Mouse (Mus musculus): ENCODE data around the gene Ptprcap. TPM values are rescaled to one million over a fixed set of nuclear protein-coding genes. Genes with fewer than 3 reads are reported as not detected.

Gene Ptprcap
- polyA plus RNA-seq, 1 experiment from 2014 or later = 0.53 TPM

DNA sequence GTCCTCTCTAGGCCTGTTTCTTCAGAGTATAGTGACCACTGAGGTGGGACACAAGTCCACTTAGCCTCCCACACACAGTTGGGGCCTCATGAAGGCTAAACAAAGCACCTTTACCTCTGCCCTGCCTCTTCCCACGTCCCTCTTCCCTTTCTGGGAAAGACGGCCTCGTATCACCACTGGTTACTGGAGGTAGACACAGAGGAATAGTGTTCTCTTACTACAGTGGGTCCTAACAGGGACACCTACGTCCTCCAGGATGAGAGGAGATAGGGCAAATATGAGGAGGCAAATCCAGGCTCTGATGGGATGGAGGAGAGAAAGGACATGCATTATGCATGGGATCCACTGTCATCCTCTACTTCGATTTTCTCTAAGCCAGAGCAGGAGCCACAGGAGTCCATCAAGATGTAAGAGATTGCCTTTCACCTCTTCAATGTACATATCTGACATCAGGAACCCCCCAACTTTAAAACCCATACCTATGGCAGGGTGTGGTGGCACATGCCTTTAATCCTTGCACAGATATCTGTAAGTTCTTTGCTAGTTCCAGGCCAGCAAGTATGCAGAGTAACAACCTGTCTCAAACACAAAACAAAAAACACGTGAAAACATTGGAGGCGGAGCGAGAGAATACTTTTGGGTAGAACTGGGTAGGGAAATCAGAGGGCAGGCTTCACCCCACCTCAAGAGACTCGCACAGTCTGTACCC lies 5.5 kb upstream of the Ptprcap start:
- WGBS (ENCODE audit: missing documents) = 43% methylated on average over 9 of the region's 9 CpGs
- Histone ChIP-seq H3K27ac (peak overlapping the region; percentile 52), H3K79me2 (ENCODE audit: inconsistent target) (peaks cover 26% of the 10 kb centered on the region), H3K4me3 (ENCODE audit: inconsistent target) (no peak overlapping the region; the same call in 1 of the 2 replicates), H3K36me3 (ENCODE audit: inconsistent target) (peaks cover 31% of the 10 kb centered on the region)

GRCm38 (mm10) chr19:4148491-4148806 lies 5.0 kb upstream of the Ptprcap start, which contains the start of gene Coro1b:
Coro1b (plus strand) TSS chr19:4148619.
- Histone ChIP-seq H3K79me2 (ENCODE audit: inconsistent target) (peaks cover 26% of the 10 kb centered on the region), H3K4me3 (ENCODE audit: inconsistent target) (peak within 1 kb of the TSS; percentile 99), H3K27ac (peak within 1 kb of the TSS; percentile 83), H3K36me3 (ENCODE audit: inconsistent target) (peaks cover 36% of the 10 kb centered on the region)
- WGBS (ENCODE audit: missing documents) = under 1% methylated on average over 33 of the region's 33 CpGs

DNA sequence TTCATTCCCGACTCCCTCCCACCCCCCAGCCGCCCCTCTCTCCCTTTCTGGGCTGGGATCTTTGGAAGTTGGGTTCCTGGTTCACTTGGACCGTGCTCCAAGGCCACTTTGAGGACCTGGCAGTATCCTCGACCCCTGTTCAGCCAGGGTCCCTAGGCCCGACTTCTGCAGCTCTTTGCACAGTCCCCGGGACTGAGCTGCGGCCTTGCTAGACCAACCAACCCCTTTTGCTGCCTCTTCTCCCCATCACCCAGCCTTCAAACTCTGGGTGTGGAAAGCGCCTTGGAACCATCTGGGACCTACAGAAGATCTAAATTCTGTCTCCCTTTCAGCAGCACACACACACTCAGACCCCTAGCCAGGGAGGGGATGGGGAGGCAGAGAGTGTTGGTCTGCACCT lies 4.6 kb upstream of the Ptprcap start:
- H3K79me2 ChIP-seq (ENCODE audit: inconsistent target) = peaks cover 26% of the 10 kb centered on the region
- peaks cover 40% of the 10 kb centered on the region for H3K36me3 ChIP-seq (ENCODE audit: inconsistent target)
- H3K4me3 ChIP-seq (ENCODE audit: inconsistent target) = peak overlapping the region; percentile 99
- 1% methylated on average over 8 of the region's 8 CpGs for WGBS (ENCODE audit: missing documents)
- H3K27ac ChIP-seq = peak overlapping the region; percentile 83

GRCm38 (mm10) chr19:4149283-4149682 lies 4.1 kb upstream of the Ptprcap start:
- Histone ChIP-seq H3K79me2 (ENCODE audit: inconsistent target) (peaks cover 26% of the 10 kb centered on the region), H3K36me3 (ENCODE audit: inconsistent target) (peaks cover 41% of the 10 kb centered on the region), H3K27ac (peak overlapping the region; percentile 83), H3K4me3 (ENCODE audit: inconsistent target) (peak overlapping the region; percentile 99)
- 57% methylated on average over 7 of the region's 11 CpGs for WGBS (ENCODE audit: missing documents)

DNA sequence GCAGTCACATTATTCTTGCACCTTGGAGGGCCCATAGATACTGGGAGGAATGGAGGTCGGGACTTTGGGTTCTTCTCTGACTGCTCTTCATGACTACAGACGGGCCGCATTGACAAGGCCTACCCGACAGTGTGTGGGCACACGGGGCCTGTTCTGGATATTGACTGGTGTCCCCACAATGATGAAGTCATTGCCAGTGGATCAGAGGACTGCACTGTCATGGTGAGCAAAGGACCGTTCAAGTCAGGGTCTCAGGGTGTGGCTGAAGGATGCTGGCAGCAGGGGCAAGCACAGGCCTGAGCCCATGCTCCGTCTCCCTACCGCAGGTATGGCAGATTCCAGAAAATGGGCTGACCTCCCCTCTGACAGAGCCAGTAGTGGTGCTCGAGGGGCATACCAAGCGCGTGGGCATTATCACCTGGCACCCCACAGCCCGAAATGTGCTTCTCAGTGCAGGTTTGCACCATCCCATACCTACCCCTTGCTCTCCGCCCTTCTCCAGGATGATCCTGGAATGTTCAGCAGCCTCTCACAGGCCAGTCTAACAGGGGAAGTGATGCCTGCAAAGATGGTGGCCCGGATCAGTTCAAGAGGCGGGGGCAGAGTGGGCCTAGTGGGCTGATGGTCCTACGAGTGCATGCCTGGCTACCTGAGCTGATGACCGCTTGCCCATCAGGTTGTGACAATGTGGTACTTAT lies 3.5 kb upstream of the Ptprcap start:
- peak overlapping the region; percentile 83; the same call in 1 of the 2 replicates for H3K27ac ChIP-seq
- H3K4me3 ChIP-seq (ENCODE audit: inconsistent target) = peak overlapping the region; percentile 99
- peaks cover 41% of the 10 kb centered on the region for H3K36me3 ChIP-seq (ENCODE audit: inconsistent target)
- WGBS (ENCODE audit: missing documents) = 97% methylated on average over 16 of the region's 17 CpGs
- peaks cover 26% of the 10 kb centered on the region for H3K79me2 ChIP-seq (ENCODE audit: inconsistent target)

DNA sequence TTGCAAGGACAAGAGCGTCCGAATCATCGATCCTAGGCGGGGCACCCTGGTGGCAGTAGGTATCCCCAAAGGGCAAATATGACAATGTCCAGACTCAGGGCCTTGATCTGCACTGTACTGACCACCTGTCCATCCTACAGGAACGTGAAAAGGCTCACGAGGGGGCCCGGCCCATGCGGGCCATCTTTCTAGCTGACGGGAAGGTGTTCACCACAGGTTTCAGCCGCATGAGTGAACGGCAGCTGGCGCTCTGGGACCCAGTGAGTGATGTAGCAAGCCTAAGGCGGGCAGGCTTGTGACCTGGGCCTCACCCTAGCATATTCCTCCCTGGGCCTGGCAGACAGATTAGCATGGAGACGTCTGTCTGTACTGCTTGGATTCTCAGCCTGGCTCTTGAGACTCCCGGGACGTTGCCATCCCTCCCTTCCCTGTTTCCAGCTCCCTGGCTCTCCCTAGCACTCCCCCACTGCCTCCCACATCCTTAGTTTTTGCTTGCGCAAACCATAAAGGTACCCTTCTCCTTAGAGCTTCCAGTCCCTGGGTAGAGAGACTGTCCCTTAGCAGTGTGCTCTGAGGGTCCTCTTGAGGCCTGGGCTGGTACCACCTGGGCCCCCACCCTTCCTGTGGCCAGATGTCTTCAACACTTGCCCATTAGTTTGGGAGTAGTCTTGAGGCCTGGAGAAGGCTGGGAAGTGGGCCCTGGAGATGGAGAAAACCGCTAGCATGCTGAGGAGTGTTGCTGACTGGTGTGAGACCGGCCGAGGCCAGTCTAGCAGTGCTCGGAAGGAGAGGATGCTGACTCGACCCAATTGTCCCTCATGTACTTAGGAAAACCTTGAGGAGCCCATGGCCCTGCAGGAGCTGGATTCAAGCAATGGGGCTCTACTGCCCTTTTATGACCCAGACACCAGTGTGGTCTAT lies 2.6 kb upstream of the Ptprcap start:
- Histone ChIP-seq H3K4me3 (ENCODE audit: inconsistent target) (no peak overlapping the region), H3K36me3 (ENCODE audit: inconsistent target) (peaks cover 41% of the 10 kb centered on the region), H3K27ac (no peak overlapping the region), H3K79me2 (ENCODE audit: inconsistent target) (peaks cover 26% of the 10 kb centered on the region)
- 89% methylated on average over 22 of the region's 22 CpGs for WGBS (ENCODE audit: missing documents)

DNA sequence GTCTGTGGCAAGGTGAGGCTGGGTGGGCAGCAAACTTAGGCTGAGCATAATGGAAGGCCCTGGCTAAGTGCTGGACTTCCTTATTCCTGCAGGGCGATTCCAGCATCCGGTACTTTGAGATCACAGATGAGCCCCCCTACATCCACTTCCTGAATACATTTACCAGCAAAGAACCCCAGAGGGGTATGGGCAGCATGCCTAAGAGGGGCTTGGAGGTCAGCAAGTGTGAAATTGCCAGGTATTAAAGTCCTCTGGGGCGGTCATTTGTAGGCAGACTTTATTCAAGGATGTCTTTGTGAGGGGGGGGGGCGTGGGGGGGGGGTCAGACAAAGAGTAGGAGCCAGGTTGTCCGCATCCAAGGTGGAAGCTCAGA lies 1.9 kb upstream of the Ptprcap start:
- Histone ChIP-seq H3K27ac (no peak overlapping the region), H3K79me2 (ENCODE audit: inconsistent target) (peaks cover 26% of the 10 kb centered on the region), H3K36me3 (ENCODE audit: inconsistent target) (peaks cover 43% of the 10 kb centered on the region), H3K4me3 (ENCODE audit: inconsistent target) (no peak overlapping the region)
- 84% methylated on average over 4 of the region's 5 CpGs for WGBS (ENCODE audit: missing documents)

DNA sequence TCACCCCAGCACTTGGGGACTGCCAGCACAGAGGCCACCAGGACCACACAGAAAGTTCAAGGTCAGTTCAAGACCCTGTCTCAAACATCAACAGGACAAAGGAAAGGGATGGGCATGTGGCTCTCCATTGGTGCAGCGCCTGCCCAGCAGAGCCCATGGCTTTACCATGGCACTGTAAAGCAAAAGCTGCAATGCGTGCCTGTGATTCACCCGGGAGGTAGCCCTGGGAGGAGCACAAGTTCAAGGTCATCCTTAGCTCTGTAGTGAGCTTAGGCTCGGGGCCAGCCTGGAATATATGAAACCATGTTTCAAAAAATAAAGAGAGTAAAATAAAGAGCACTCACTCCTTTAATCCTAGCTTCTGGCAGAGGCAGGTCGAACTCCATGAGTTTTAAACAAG lies 1.5 kb upstream of the Ptprcap start:
- Histone ChIP-seq H3K4me3 (ENCODE audit: inconsistent target) (no peak overlapping the region), H3K36me3 (ENCODE audit: inconsistent target) (peaks cover 47% of the 10 kb centered on the region), H3K27ac (no peak overlapping the region), H3K79me2 (ENCODE audit: inconsistent target) (peaks cover 26% of the 10 kb centered on the region)
- 91% methylated on average over 5 of the region's 5 CpGs for WGBS (ENCODE audit: missing documents)

DNA sequence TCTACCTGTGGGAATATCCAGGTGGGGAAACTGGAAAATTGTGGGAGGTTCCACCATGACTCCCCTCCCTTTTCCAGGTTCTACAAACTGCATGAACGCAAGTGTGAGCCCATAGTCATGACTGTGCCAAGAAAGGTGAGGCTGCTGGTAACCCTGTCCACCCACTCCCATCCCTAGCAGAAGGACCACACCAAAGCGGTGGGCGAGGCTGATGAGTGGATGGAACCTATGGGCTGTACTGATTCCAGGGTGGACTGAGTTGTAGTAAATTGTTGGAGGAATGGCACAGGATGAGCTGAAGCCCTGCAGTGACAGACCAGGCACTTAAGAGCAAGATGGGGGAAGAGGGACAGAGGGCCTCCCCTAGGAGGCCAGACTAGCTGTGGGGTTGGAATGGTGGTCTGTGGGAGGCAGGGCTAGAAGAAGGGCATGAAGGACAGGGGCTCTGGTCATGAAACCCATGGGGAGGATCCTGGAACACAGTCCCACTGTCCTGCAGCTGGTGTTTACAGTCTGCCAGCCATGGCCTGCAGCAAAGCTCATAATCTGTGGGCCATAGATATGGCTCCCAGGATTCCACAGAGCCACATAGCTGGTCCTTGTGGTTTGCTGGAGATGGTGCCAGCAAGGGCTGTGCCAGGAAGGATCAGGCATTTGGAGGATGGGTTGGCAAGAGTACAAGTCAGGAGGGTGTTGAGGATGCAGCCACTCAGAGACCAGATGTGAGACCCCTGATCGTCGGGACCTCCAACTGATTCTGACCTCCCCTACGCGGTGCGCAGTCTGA lies 766 bp upstream of the Ptprcap start:
- Histone ChIP-seq H3K4me3 (ENCODE audit: inconsistent target) (no peak overlapping the region), H3K27ac (no peak overlapping the region), H3K36me3 (ENCODE audit: inconsistent target) (peaks cover 53% of the 10 kb centered on the region), H3K79me2 (ENCODE audit: inconsistent target) (peaks cover 26% of the 10 kb centered on the region)
- 93% methylated on average over 8 of the region's 8 CpGs for WGBS (ENCODE audit: missing documents)

GRCm38 (mm10) chr19:4154437-4155222 lies 1.2 kb downstream of the Ptprcap start:
- Histone ChIP-seq H3K27ac (no peak overlapping the region), H3K36me3 (ENCODE audit: inconsistent target) (peaks cover 69% of the 10 kb centered on the region), H3K79me2 (ENCODE audit: inconsistent target) (peaks cover 15% of the 10 kb centered on the region), H3K4me3 (ENCODE audit: inconsistent target) (no peak overlapping the region)
- 22% methylated on average over 13 of the region's 13 CpGs for WGBS (ENCODE audit: missing documents)

GRCm38 (mm10) chr19:4155223-4156072 lies 2.0 kb downstream of the Ptprcap start:
- H3K4me3 ChIP-seq (ENCODE audit: inconsistent target) = no peak overlapping the region
- peaks cover 7% of the 10 kb centered on the region; the same call in 1 of the 2 replicates for H3K79me2 ChIP-seq (ENCODE audit: inconsistent target)
- H3K36me3 ChIP-seq (ENCODE audit: inconsistent target) = peaks cover 64% of the 10 kb centered on the region
- 51% methylated on average over 6 of the region's 6 CpGs for WGBS (ENCODE audit: missing documents)
- no peak overlapping the region for H3K27ac ChIP-seq

GRCm38 (mm10) chr19:4156073-4156579 lies 2.7 kb downstream of the Ptprcap start:
- WGBS (ENCODE audit: missing documents) = 68% methylated on average over 20 of the region's 20 CpGs
- Histone ChIP-seq H3K4me3 (ENCODE audit: inconsistent target) (no peak overlapping the region), H3K79me2 (ENCODE audit: inconsistent target) (no peaks in the 10 kb centered on the region; the same call in 1 of the 2 replicates), H3K27ac (no peak overlapping the region), H3K36me3 (ENCODE audit: inconsistent target) (peaks cover 63% of the 10 kb centered on the region)

Data from macrophage (primary cell).